Mouse (Mus musculus) CH12.LX (cell line): ENCODE data around the gene 1700057G04Rik. TPM values are rescaled to one million over a fixed set of nuclear protein-coding genes. Genes with fewer than 3 reads are reported as not detected.

Experiments used
- DNase-seq: peaks from one replicate; pipeline ENCODE4 v3.0.0-alpha.2; 2013; ENCODE audit errors: extremely low read depth
- H3K27ac ChIP-seq: 2 replicates; pipeline ENCODE4 v1.5.1; 2012; ENCODE audit warnings: low read depth, mild to moderate bottlenecking, control low read depth, moderate library complexity; ENCODE audit not compliant: insufficient read depth
- H3K27me3 ChIP-seq: replicated peaks from 2 replicates; pipeline ENCODE3; 2012; ENCODE audit warnings: inconsistent platforms
- H3K36me3 ChIP-seq, 2 experiments: replicated peaks in 1 of 2; 2 replicates each; pipeline versions ENCODE3 to v1.6.1; 2012; ENCODE audit warnings: inconsistent platforms in 1 of 2, low read length in 1 of 2, mild to moderate bottlenecking in 1 of 2, mixed read lengths in 1 of 2, moderate library complexity in 1 of 2; ENCODE audit not compliant: control insufficient read depth in 1 of 2, insufficient read depth in 1 of 2
- H3K4me1 ChIP-seq, 2 experiments: 2 replicates each; pipeline ENCODE4 v1.6.1; 2012; ENCODE audit warnings: inconsistent platforms in 1 of 2, moderate library complexity in 1 of 2; ENCODE audit not compliant: insufficient read depth in 2 of 2, control insufficient read depth in 1 of 2
- H3K4me2 ChIP-seq: 2 replicates; pipeline ENCODE4 v1.6.1; 2012; ENCODE audit warnings: low read depth, mild to moderate bottlenecking, control low read depth; ENCODE audit not compliant: poor library complexity, insufficient read depth, severe bottlenecking
- H3K4me3 ChIP-seq, 3 experiments: fragments of 150-350 bp in 1 of 3; sonication (generic) in 1 of 3; replicated peaks in 1 of 3; 2 replicates each; pipeline versions ENCODE3 to v1.5.1; 2011 to 2012; ENCODE audit warnings: low read depth in 2 of 3, low read length in 2 of 3, mild to moderate bottlenecking in 2 of 3, moderate library complexity in 2 of 3, control low read depth in 1 of 3, improper control_type of control experiment in 1 of 3, inconsistent platforms in 1 of 3, mixed read lengths in 1 of 3; ENCODE audit not compliant: poor library complexity in 1 of 3
- H3K79me2 ChIP-seq: replicated peaks from 2 replicates; pipeline ENCODE4 v1.6.1; 2012; ENCODE audit warnings: mild to moderate bottlenecking, moderate library complexity; ENCODE audit not compliant: control insufficient read depth, poor library complexity, insufficient read depth, severe bottlenecking; ENCODE audit errors: extremely low read depth
- H3K9ac ChIP-seq: 2 replicates; pipeline ENCODE4 v1.6.1; 2012; ENCODE audit warnings: low read depth, mild to moderate bottlenecking, control low read depth, moderate library complexity; ENCODE audit not compliant: insufficient read depth
- H3K9me3 ChIP-seq: replicated peaks from 2 replicates; pipeline ENCODE3; 2012; ENCODE audit warnings: low read length, inconsistent platforms, mixed read lengths
- CHD1 ChIP-seq: IDR thresholded peaks from 2 replicates; pipeline ENCODE4 v1.6.1; 2012; ENCODE audit warnings: low read depth, low read length, improper control_type of control experiment, inconsistent platforms
- EP300 ChIP-seq: IDR thresholded peaks from 2 replicates; pipeline ENCODE4 v1.6.1; 2011; ENCODE audit warnings: low read length, improper control_type of control experiment
- ETS1 ChIP-seq: conservative IDR thresholded peaks from 2 replicates; pipeline ENCODE4 v1.6.1; 2012; ENCODE audit warnings: low read depth, mild to moderate bottlenecking, inconsistent platforms, low read length, improper control_type of control experiment, moderate library complexity
- MAZ ChIP-seq: IDR thresholded peaks from 2 replicates; pipeline ENCODE4 v1.6.1; 2012; ENCODE audit warnings: low read depth, mild to moderate bottlenecking, inconsistent platforms, low read length, improper control_type of control experiment, moderate library complexity
- MEF2A ChIP-seq: IDR thresholded peaks from 2 replicates; pipeline ENCODE4 v1.6.1; 2014; ENCODE audit warnings: low read depth, mild to moderate bottlenecking, inconsistent platforms, low read length, improper control_type of control experiment, borderline replicate concordance
- MXI1 ChIP-seq: IDR thresholded peaks from 2 replicates; pipeline ENCODE4 v1.6.1; 2011; ENCODE audit warnings: mild to moderate bottlenecking, low read depth, low read length, improper control_type of control experiment
- NRF1 ChIP-seq: IDR thresholded peaks from 2 replicates; pipeline ENCODE4 v1.6.1; 2014; ENCODE audit warnings: low read depth, mild to moderate bottlenecking, inconsistent platforms, low read length, improper control_type of control experiment, moderate library complexity
- POLR2A ChIP-seq: IDR thresholded peaks from 2 replicates; pipeline ENCODE4 v1.6.1; 2011; ENCODE audit warnings: low read depth, mild to moderate bottlenecking, improper control_type of control experiment, low read length
- POLR2AphosphoS2 ChIP-seq: IDR thresholded peaks from 2 replicates; pipeline ENCODE4 v1.6.1; 2011; ENCODE audit warnings: low read depth, low read length, improper control_type of control experiment
- ZMIZ1 ChIP-seq: IDR thresholded peaks from 2 replicates; pipeline ENCODE4 v1.6.1; 2012; ENCODE audit warnings: low read depth, mild to moderate bottlenecking, inconsistent platforms, low read length, improper control_type of control experiment
- dilution Hi-C: fragments of 300-500 bp; cut with MboI; formaldehyde crosslinking; loops from 2 replicates; pipeline ENCODE4 v1.14.3; 2020; ENCODE audit warnings: low sequenced_read_pairs; ENCODE audit not compliant: extremely low pct_unique_long_range_greater_than_20kb, extremely low pct_ligation_motif_present
- in situ Hi-C: fragments of 300-500 bp; cut with MboI; formaldehyde crosslinking; loops from 3 replicates; pipeline ENCODE4 v1.14.3; 2019; ENCODE audit warnings: low sequenced_read_pairs, low pct_ligation_motif_present, low pct_unique_long_range_greater_than_20kb, mixed read lengths
- polyA plus RNA-seq: library from polyadenylated mRNA; unstranded; fragments of >175 nt; gene quantifications from 2 replicates; pipeline ENCODE4 v1.2.1, GENCODE M21; 2012; ENCODE audit warnings: low read depth; ENCODE audit not compliant: insufficient read length
- total RNA-seq, 2 experiments: library from RNA; depleted of rRNA; stranded (reverse); fragments of 300-350 nt in 1 of 2; fragments of >200 nt in 1 of 2; gene quantifications; 2 replicates each; pipeline ENCODE4 v1.2.3; 2012 to 2014

Gene 1700057G04Rik
- total and polyA plus RNA-seq, 3 experiments, result not detected

DNA sequence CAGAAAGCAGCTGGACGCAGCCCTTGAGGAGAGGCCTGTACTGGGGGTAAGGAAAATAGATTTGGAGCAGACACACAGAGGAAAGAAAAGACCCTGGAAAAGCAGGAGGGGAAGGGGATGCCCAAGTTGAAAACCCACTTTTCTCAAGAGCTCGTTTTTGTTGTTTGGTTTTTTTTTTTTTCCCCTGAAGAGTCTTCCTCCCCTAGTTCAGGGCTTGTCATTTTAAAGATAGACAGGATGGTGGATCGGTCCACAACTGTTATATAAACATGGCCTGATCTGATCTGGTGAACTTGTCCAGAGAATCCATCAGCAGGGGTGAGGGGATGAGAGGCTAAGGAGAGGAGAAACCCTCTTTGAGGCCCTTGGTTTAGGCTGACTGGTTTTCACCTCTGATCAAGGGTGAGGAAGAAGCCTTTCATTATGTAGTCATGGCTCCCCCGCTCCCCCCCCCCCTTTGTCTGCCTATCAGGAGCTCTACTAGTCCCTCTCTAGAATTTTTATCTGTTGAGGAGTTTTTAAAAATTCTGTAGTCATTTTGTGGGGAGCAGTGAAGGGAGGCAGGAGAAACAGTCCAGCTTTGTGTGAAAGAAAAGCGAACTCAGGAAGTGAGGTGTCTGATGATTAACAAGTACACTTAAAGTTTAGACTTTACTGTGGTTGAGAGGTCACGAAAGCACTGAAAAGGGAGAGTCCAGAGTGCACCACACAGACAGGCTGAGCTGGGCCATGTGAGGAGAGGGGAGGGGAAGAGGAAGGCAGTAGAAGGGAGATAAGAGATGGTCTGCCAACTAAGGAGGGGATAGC lies 35.0 kb upstream of the 1700057G04Rik start (continued):
- no peak for TF ChIP-seq NRF1

- Histone ChIP-seq H3K79me2 (no peaks in the 10 kb centered on the region; the same call in 1 of the 2 replicates), H3K9ac (no peak within 1 kb of the TSS), H3K4me3 (no peak within 1 kb of the TSS), H3K4me1 (peaks cover 13 to 37% of the 10 kb centered on the region in 2 experiments), H3K27me3 (no peaks in the 10 kb centered on the region), H3K27ac (peak within 1 kb of the TSS; percentile 68), H3K9me3 (no peaks in the 10 kb centered on the region), H3K36me3 (peaks cover 18 to 49% of the 10 kb centered on the region in 2 experiments), H3K4me2 (no peak within 1 kb of the TSS)
- DNase-seq, result no peak
- in situ Hi-C loops, result no loop called here
- TF ChIP-seq POLR2AphosphoS2 (peak; percentile 69; the same call in 1 of the 2 replicates), EP300 (no peak), POLR2A (peak; percentile 7; the same call in 1 of the 2 replicates), ZMIZ1 (no peak)
- dilution Hi-C loops, result no loop called here
Measured at GRCm38 (mm10) chr9:92275486-92276207, 33.5 kb upstream of the 1700057G04Rik start, which contains the start of gene Plscr2. TSS of gene Plscr2 (plus strand) at chr9:92275602.

DNA sequence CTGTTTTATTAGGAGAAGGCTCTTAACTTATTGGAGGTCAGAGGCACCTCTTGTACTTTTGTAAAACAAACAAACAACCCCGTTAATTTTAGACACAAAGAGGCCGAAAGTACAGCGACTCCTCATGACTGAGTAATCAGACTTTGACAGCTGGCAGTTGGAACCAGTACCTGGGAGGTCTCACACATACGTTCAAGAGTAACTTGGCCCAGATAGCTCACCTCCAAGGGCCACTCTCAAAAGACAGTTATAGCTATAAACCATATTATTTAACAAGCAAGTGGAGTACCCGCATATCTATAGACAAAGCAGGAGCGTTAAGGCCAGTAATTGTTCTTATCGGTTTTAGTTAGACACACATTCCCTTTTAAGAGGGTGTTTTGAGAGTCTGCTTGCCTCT lies 32.8 kb upstream of the 1700057G04Rik start:
- H3K4me3 ChIP-seq, result no peak overlapping the region
- H3K9me3 ChIP-seq, result no peaks in the 10 kb centered on the region
- no peak overlapping the region for H3K4me2 ChIP-seq
- no peaks in the 10 kb centered on the region for H3K79me2 ChIP-seq
- DNase-seq, result no peak
- no peaks in the 10 kb centered on the region for H3K27me3 ChIP-seq
- H3K4me1 ChIP-seq, result peaks cover 10 to 30% of the 10 kb centered on the region in 2 experiments
- no peak overlapping the region for H3K27ac ChIP-seq
- H3K36me3 ChIP-seq, result peaks cover 15 to 46% of the 10 kb centered on the region in 2 experiments
- TF ChIP-seq NRF1 (no peak), MEF2A (no peak), MXI1 (no peak), CHD1 (no peak)
- TF ChIP-seq, all 38 proteins: peak for 0
- dilution Hi-C loops, result no loop called here
- no peak overlapping the region for H3K9ac ChIP-seq
- in situ Hi-C loops, result no loop called here

- no peaks in the 10 kb centered on the region for H3K9me3 ChIP-seq
- peaks cover 5 to 33% of the 10 kb centered on the region in 2 experiments for H3K36me3 ChIP-seq
- no peak overlapping the region for H3K9ac ChIP-seq
- H3K79me2 ChIP-seq, result no peaks in the 10 kb centered on the region
- H3K27ac ChIP-seq, result no peak overlapping the region
- dilution Hi-C loops, result no loop called here
- H3K4me1 ChIP-seq, result peaks cover 0 to 1% of the 10 kb centered on the region in 2 experiments; a peak in 2 of 4 replicates
- H3K27me3 ChIP-seq, result no peaks in the 10 kb centered on the region
- no peak for TF ChIP-seq ETS1
- no peak for TF ChIP-seq NRF1
- no peak for TF ChIP-seq MAZ
- no peak overlapping the region for H3K4me2 ChIP-seq
- H3K4me3 ChIP-seq, result no peak overlapping the region
- DNase-seq, result no peak
- in situ Hi-C loops, result no loop called here
Measured at GRCm38 (mm10) chr9:92280048-92280447, 29.1 kb upstream of the 1700057G04Rik start.
